Mouse (Mus musculus) midbrain, embryonic 14.5 days (tissue): ENCODE results near the gene Psma5. TPM values are rescaled to one million over a fixed set of nuclear protein-coding genes. Genes with fewer than 3 reads are reported as not detected.

Source experiments
- ATAC-seq: fragments of 200-750 bp; cut with Nextera tagmentation; 2 replicates; pipeline ENCODE4 v1.8.0; 2017; ENCODE audit warnings: moderate number of reproducible peaks, moderate library complexity; ENCODE audit not compliant: low FRiP score, low TSS enrichment
- DNase-seq: peaks from one replicate; pipeline ENCODE4 v3.0.0-alpha.2; 2015
- H3K27ac ChIP-seq: fragments of 300-500 bp; sonication (generic); replicated peaks from 2 replicates; pipeline ENCODE4 v1.5.1; 2014; ENCODE audit warnings: mild to moderate bottlenecking, low read depth, low read length, moderate library complexity
- H3K27me3 ChIP-seq: fragments of 300-500 bp; sonication (generic); 2 replicates; pipeline ENCODE4 v1.6.1; 2014; ENCODE audit warnings: low read length, control low read depth, mixed read lengths; ENCODE audit not compliant: control insufficient read depth, insufficient read depth
- H3K36me3 ChIP-seq: fragments of 300-500 bp; sonication (generic); 2 replicates; pipeline ENCODE4 v1.6.1; 2014; ENCODE audit warnings: low read length, control low read depth; ENCODE audit not compliant: control insufficient read depth, insufficient read depth
- H3K4me1 ChIP-seq: fragments of 300-500 bp; sonication (generic); 2 replicates; pipeline ENCODE4 v1.6.1; 2014; ENCODE audit warnings: mild to moderate bottlenecking, antibody characterized with exemption, low read length, control low read depth; ENCODE audit not compliant: control insufficient read depth, insufficient read depth
- H3K4me2 ChIP-seq: fragments of 300-500 bp; sonication (generic); 2 replicates; pipeline ENCODE4 v1.6.1; 2014; ENCODE audit warnings: mild to moderate bottlenecking, low read length, moderate library complexity
- H3K4me3 ChIP-seq: fragments of 300-500 bp; sonication (generic); replicated peaks from 2 replicates; pipeline ENCODE4 v1.5.1; 2014; ENCODE audit warnings: low read depth, low read length
- H3K9ac ChIP-seq: fragments of 300-500 bp; sonication (generic); replicated peaks from 2 replicates; pipeline ENCODE4 v1.6.1; 2014; ENCODE audit warnings: mild to moderate bottlenecking, low read length, moderate library complexity
- H3K9me3 ChIP-seq: fragments of 300-500 bp; sonication (generic); 2 replicates; pipeline ENCODE4 v1.6.1; 2016; ENCODE audit warnings: low read length, control low read depth, mixed read lengths; ENCODE audit not compliant: control insufficient read depth
- WGBS: fragments of 180-500 bp; shearing (Covaris S2); extraction: QIAGEN DNeasy Blood & Tissue Kit; methylation state at CpG from one replicate; pipeline ENCODE4 v1.1.7; 2014; 5-methylcytosine and 5-hydroxymethylcytosine counted together
- polyA plus RNA-seq: library from polyadenylated mRNA; unstranded; fragments of >200 nt; fragmentation: Nextera tagmentation; extraction: Ambion mirVana; gene quantifications from 2 replicates; pipeline ENCODE4 v1.2.1, GENCODE M21; 2014

Psma5 gene
- polyA plus RNA-seq, 1 experiment from 2014 or later = 249 TPM

DNA sequence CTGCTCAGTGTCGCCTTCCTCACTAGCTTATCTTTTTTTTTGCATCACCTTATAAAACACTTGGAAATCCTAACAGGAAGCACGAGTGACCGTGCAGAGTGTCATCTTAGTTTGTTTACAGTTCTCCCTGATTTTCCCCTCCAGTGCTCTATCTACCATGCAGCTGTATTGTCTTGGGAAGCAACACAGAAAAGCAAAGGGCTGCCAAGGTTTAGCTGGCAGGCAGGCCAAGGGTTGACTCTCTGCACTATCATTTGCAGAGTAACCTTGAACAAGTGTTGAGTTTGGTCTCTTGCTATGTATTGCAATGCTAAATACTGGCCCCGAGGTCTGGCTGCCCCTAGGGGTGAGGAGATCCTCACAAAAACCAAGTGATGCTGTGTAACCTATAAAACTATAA is 55.0 kb downstream of the Psma5 start:
- no peak for DNase-seq
- H3K9me3 ChIP-seq = no peaks in the 10 kb centered on the region
- 93% methylated on average over 4 of the region's 4 CpGs for WGBS
- H3K36me3 ChIP-seq = peaks cover 39% of the 10 kb centered on the region; the same call in 1 of the 2 replicates
- no peak overlapping the region for H3K4me3 ChIP-seq
- no peak for ATAC-seq
- peaks cover 7% of the 10 kb centered on the region; the same call in 1 of the 2 replicates for H3K4me1 ChIP-seq
- no peak overlapping the region for H3K27ac ChIP-seq
- no peaks in the 10 kb centered on the region for H3K27me3 ChIP-seq
- H3K9ac ChIP-seq = no peak overlapping the region
- no peak overlapping the region for H3K4me2 ChIP-seq

- ATAC-seq (no peak), DNase-seq (no peak)
- H3K27me3 ChIP-seq = no peaks in the 10 kb centered on the region
- H3K36me3 ChIP-seq = peaks cover 39% of the 10 kb centered on the region; the same call in 1 of the 2 replicates
- H3K4me2 ChIP-seq = no peak overlapping the region
- H3K4me3 ChIP-seq = no peak overlapping the region
- no peaks in the 10 kb centered on the region for H3K9me3 ChIP-seq
- H3K4me1 ChIP-seq = peaks cover 5% of the 10 kb centered on the region; the same call in 1 of the 2 replicates
- H3K27ac ChIP-seq = no peak overlapping the region
- no peak overlapping the region for H3K9ac ChIP-seq
Measured at GRCm38 (mm10) chr3:108312414-108312813, 55.7 kb downstream of the Psma5 start.

DNA sequence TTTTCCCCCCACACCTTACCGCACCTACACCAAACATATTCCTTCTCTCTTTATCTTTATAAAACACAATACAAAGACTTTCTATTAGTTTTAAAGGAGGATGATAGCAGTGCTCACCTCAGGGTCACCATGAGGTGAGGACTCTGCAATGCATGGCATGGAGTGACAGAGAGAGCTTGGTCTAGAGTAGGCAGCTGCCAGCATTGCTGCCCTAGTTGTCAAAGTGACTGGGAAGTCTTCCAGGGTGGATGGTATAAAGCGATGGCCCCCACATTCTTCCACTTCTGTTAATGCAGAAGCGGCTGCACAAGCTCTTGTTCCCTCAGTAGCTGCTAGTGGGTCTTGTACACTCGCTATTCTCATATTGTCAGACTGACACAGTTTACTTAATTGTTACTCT is 56.4 kb downstream of the Psma5 start:
- Histone ChIP-seq H3K36me3 (peaks cover 39% of the 10 kb centered on the region; the same call in 1 of the 2 replicates), H3K27me3 (no peaks in the 10 kb centered on the region), H3K4me1 (no peaks in the 10 kb centered on the region), H3K9ac (no peak overlapping the region), H3K9me3 (no peaks in the 10 kb centered on the region), H3K27ac (no peak overlapping the region), H3K4me2 (no peak overlapping the region), H3K4me3 (no peak overlapping the region)
- DNase-seq = no peak
- ATAC-seq = no peak
- WGBS = 83% methylated on average over 4 of the region's 4 CpGs

DNA sequence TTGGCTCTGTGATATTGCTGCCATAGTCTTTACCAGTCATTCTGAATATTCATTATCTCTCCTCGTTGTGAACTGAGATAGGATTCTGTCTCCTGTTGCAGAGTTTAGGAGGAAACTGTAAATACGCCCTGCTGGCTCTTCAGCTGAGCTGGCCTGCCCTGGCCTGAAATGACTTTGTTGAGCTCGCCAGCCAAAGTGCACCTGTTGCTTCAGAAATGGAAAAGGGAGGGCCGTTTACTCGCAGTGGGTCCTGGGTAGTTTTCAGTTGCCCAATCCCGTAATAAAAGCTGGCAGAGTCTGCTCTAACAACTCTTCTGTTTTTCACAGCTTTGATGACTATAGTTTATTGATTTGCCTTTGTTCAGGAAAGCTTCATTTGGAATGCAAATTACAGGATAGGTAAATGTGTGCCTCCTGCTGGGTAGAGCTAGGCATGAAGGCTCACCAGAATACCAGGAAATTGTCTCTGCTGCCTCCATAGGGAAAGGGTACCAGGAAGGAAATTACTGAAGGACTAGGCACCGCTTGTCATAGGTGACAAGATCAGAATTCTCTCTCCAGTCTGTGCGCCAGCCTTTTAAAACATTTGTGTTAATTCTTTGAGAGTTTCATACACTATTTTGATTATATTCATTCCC is 57.4 kb downstream of the Psma5 start:
- Histone ChIP-seq H3K36me3 (peaks cover 34% of the 10 kb centered on the region; the same call in 1 of the 2 replicates), H3K27me3 (no peaks in the 10 kb centered on the region), H3K4me1 (no peaks in the 10 kb centered on the region), H3K4me3 (no peak overlapping the region), H3K9ac (no peak overlapping the region), H3K4me2 (no peak overlapping the region), H3K27ac (no peak overlapping the region), H3K9me3 (no peaks in the 10 kb centered on the region)
- WGBS = 74% methylated on average over 8 of the region's 8 CpGs
- ATAC-seq (no peak), DNase-seq (no peak)

GRCm38 (mm10) chr3:108318517-108318916 is 61.8 kb downstream of the Psma5 start:
- 71% methylated on average over 2 of the region's 2 CpGs for WGBS

DNA sequence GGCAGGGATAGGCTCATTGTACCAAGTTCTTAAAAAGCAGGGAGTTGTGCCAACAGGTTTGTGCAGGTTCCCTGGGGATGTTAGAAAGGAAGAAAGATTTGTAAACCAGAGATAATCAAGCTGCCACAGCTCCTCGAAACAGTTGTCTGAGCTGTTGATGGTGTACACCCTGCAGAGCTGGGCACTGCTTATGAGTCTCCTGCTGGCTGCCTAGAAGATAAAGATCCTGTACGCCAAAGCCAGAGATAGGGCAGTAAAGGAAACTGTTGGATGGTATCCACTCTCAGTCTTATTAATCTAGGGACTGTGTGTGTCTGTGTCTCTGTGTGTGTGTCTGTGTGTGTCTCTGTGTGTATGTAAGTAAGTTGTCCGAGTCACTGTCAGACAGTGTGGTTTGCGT is 64.9 kb downstream of the Psma5 start:
- Histone ChIP-seq H3K9me3 (no peaks in the 10 kb centered on the region), H3K4me1 (no peaks in the 10 kb centered on the region), H3K27ac (no peak overlapping the region), H3K9ac (no peak overlapping the region), H3K36me3 (peaks cover 22% of the 10 kb centered on the region), H3K4me2 (no peak overlapping the region), H3K27me3 (no peaks in the 10 kb centered on the region), H3K4me3 (no peak overlapping the region)
- ATAC-seq = no peak
- no peak for DNase-seq
- WGBS = 81% methylated on average over 4 of the region's 4 CpGs

More at GRCm38 (mm10) chr3:108318517-108318916, 61.8 kb downstream of the Psma5 start:
- no peak for DNase-seq
- 0 out of 2 replicates have a peak, but pooled peaks cover 5% of the 10 kb centered on the region for H3K36me3 ChIP-seq
- H3K4me2 ChIP-seq = no peak overlapping the region
- ATAC-seq = no peak
- no peaks in the 10 kb centered on the region for H3K9me3 ChIP-seq
- H3K9ac ChIP-seq = no peak overlapping the region
- no peaks in the 10 kb centered on the region for H3K27me3 ChIP-seq
- H3K27ac ChIP-seq = no peak overlapping the region
- H3K4me1 ChIP-seq = no peaks in the 10 kb centered on the region
- no peak overlapping the region for H3K4me3 ChIP-seq

DNA sequence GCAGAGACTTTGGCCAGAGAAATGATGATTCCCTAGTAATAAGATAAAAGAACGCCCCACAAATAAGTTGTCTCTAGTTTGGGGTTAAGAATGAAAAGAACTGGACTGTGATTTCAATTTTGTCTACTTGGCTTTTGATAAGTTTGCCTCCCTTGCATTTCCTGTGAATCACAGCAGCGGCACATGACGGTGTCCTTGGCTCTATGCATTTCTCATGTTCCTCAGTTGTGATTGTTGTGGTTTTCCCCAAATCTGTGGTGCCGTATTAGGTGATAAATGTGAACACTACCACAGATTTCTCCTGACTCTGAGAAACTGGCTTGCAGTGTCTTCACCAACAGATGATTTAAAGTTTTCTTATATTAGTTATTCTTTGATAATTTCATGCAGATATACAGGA is 65.4 kb downstream of the Psma5 start:
- no peaks in the 10 kb centered on the region for H3K27me3 ChIP-seq
- H3K4me1 ChIP-seq = no peaks in the 10 kb centered on the region
- peaks cover 25% of the 10 kb centered on the region for H3K36me3 ChIP-seq
- 94% methylated on average over 4 of the region's 4 CpGs for WGBS
- H3K27ac ChIP-seq = no peak overlapping the region
- H3K4me2 ChIP-seq = no peak overlapping the region
- no peak overlapping the region for H3K9ac ChIP-seq
- H3K9me3 ChIP-seq = no peaks in the 10 kb centered on the region
- ATAC-seq = no peak
- DNase-seq = no peak
- no peak overlapping the region for H3K4me3 ChIP-seq

DNA sequence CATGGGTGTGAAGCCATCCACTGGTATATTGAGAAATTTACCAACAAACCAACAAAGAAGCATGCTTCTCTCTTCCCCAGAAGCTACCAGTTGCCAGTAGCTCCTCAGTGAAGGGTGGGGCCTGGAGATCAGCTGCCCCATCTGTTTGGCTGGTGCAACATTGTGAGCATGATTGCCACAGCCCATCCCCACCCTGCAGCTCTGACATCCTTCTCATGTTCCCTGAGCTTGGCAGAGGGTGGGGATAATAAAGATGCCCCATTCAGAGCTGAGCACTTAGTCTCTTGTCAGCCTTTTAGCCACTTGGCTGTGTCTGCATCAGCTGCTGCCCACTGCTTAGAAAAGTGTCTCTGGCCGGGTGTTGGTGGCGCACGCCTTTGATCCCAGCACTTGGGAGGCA is 66.2 kb downstream of the Psma5 start:
- Histone ChIP-seq H3K36me3 (peaks cover 33% of the 10 kb centered on the region), H3K4me3 (no peak overlapping the region), H3K27me3 (no peaks in the 10 kb centered on the region), H3K9ac (no peak overlapping the region), H3K9me3 (no peaks in the 10 kb centered on the region), H3K4me2 (no peak overlapping the region), H3K4me1 (no peaks in the 10 kb centered on the region), H3K27ac (no peak overlapping the region)
- DNase-seq (no peak), ATAC-seq (no peak)
- WGBS = 90% methylated on average over 3 of the region's 3 CpGs

GRCm38 (mm10) chr3:108324837-108325236 is 68.1 kb downstream of the Psma5 start:
- no peaks in the 10 kb centered on the region for H3K9me3 ChIP-seq
- no peak for DNase-seq
- no peaks in the 10 kb centered on the region for H3K27me3 ChIP-seq
- no peak overlapping the region for H3K27ac ChIP-seq
- H3K9ac ChIP-seq = no peak overlapping the region
- H3K4me3 ChIP-seq = no peak overlapping the region
- WGBS = 73% methylated on average over 4 of the region's 4 CpGs
- H3K36me3 ChIP-seq = peaks cover 45% of the 10 kb centered on the region
- ATAC-seq = no peak
- no peaks in the 10 kb centered on the region for H3K4me1 ChIP-seq
- no peak overlapping the region for H3K4me2 ChIP-seq
